Mouse (Mus musculus): ENCODE data around the gene Gm21897. TPM values are rescaled to one million over a fixed set of nuclear protein-coding genes. Genes with fewer than 3 reads are reported as not detected.
"Not testable (repeated sequence)": the region's sequence is repeated elsewhere in the genome, so short reads cannot be mapped to it uniquely, and the experiment has no call there.

The Gm21897 gene
- not detected in 2 replicates for polyA plus RNA-seq (2016; fragmentation: Nextera tagmentation; extraction: Ambion mirVana)

DNA sequence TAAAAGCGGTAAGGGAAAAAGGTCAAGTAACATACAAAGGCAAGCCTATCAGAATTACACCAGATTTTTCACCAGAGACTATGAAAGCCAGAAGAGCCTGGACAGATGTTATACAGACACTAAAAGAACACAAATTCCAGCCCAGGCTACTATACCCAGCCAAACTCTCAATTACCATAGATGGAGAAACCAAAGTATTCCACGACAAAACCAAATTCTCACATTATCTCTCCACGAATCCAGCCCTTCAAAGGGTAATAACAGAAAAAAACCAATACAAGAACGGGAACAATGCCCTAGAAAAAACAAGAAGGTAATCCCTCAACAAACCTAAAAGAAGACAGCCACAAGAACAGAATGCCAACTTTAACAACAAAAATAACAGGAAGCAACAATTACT, at the start of gene Gm21897:
Gm21897 (plus strand) TSS at position 301 of the 400 bp plus-strand sequence.
- H3K27ac ChIP-seq; H3K4me1 ChIP-seq (replicated peaks); H3K27me3 ChIP-seq (ENCODE audit: insufficient read depth, poor library complexity, severe bottlenecking); H3K36me3 ChIP-seq; DNase-seq (ENCODE audit: low spot score); H3K4me3 ChIP-seq: not testable (repeated sequence)
- no CpG with 5 or more reads among the region's 4 CpGs for WGBS
- peaks cover 13% of the 10 kb centered on the region; the same call in 1 of the 2 replicates for H3K9me3 ChIP-seq

- Histone ChIP-seq H3K27ac (no peak overlapping the region), H3K27me3 (ENCODE audit: insufficient read depth, poor library complexity, severe bottlenecking) (no peaks in the 10 kb centered on the region), H3K4me1 (replicated peaks) (no peaks in the 10 kb centered on the region), H3K36me3 (no peaks in the 10 kb centered on the region), H3K4me3 (no peak overlapping the region), H3K9me3 (no peaks in the 10 kb centered on the region)
- WGBS, result 60% methylated on average over 1 of the region's 1 CpGs
- DNase-seq (ENCODE audit: low spot score), result no peak
Observed at GRCm38 (mm10) chr16:15272291-15272690, 45.0 kb upstream of the Gm21897 start.

DNA sequence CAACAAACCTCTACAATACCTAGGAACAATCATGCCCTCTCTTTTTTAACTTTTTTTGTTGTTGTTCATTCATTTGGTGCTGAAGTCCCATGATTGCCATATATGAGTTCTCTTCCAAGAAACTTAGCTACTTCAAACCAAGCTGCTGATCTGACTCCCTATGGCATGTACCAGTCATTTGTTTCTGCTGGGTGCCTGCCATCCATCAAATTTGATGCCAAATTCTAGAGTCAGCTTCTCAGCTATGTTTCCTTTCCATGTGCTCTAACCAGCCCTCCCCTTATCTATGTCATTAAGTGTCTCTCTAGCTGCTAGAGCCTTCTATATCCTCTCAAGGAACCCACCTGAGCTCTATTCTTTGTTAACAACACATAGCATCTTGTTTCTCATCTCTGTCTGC, 39.8 kb upstream of the Gm21897 start:
- no peak for DNase-seq (ENCODE audit: low spot score)
- H3K27ac ChIP-seq, result no peak overlapping the region
- H3K4me1 ChIP-seq (replicated peaks), result no peaks in the 10 kb centered on the region
- no peaks in the 10 kb centered on the region for H3K36me3 ChIP-seq
- no peaks in the 10 kb centered on the region for H3K9me3 ChIP-seq
- no peak overlapping the region for H3K4me3 ChIP-seq
- H3K27me3 ChIP-seq (ENCODE audit: insufficient read depth, poor library complexity, severe bottlenecking), result no peaks in the 10 kb centered on the region

- no peak for DNase-seq (ENCODE audit: low spot score)
- Histone ChIP-seq H3K27ac (no peak overlapping the region), H3K27me3 (ENCODE audit: insufficient read depth, poor library complexity, severe bottlenecking) (no peaks in the 10 kb centered on the region), H3K36me3 (no peaks in the 10 kb centered on the region), H3K4me3 (no peak overlapping the region), H3K9me3 (no peaks in the 10 kb centered on the region), H3K4me1 (replicated peaks) (no peaks in the 10 kb centered on the region)
- 65% methylated on average over 3 of the region's 3 CpGs for WGBS
Observed at GRCm38 (mm10) chr16:15293041-15293440, 24.2 kb upstream of the Gm21897 start.

GRCm38 (mm10) chr16:15294289-15294688, 23.0 kb upstream of the Gm21897 start:
- DNase-seq (ENCODE audit: low spot score), result no peak
- WGBS, result 63% methylated on average over 1 of the region's 1 CpGs

DNA sequence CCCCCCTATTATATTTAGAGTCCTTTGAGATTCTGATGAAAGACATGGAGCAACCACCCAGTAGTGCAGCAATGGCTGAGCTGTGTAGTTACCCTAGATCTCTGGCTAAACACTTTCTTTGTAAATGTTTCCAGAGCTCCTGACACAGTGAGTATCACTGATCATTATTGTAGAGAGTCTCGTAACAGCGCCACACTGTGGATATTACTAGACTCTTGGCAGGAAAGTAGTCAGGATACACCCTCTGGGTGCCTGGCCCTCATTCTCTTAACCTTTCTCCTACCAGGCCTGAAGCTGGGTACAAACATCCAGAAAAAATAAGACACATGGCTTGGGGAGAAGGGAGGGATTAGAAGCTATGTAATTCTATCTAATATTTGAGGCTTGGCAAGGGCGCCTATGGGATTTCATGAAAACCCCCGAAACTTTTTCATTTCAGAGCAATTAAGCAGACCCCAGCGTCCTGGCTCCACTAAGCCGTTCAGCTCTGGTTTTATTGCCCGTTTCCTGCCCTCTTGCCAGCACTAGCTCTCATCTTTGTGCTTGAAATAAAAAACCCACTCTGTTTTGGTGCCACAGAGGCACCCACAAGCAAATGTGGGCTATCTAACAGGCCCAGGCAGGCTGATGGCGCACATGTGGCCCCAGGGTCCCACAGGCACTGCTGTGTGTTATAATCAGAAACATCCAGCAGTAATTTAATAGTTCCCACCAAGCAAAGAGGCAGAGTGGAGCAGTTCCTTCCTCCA, 22.2 kb upstream of the Gm21897 start:
- Histone ChIP-seq H3K9me3 (no peaks in the 10 kb centered on the region), H3K4me1 (replicated peaks) (no peaks in the 10 kb centered on the region), H3K27me3 (ENCODE audit: insufficient read depth, poor library complexity, severe bottlenecking) (no peaks in the 10 kb centered on the region), H3K36me3 (no peaks in the 10 kb centered on the region), H3K4me3 (no peak overlapping the region), H3K27ac (no peak overlapping the region)
- WGBS, result 64% methylated on average over 8 of the region's 8 CpGs
- DNase-seq (ENCODE audit: low spot score), result peak; percentile 40

More at GRCm38 (mm10) chr16:15294289-15294688, 23.0 kb upstream of the Gm21897 start:
- no peak overlapping the region for H3K4me3 ChIP-seq
- no peaks in the 10 kb centered on the region for H3K36me3 ChIP-seq
- H3K9me3 ChIP-seq, result no peaks in the 10 kb centered on the region
- no peak overlapping the region for H3K27ac ChIP-seq
- H3K4me1 ChIP-seq (replicated peaks), result no peaks in the 10 kb centered on the region
- H3K27me3 ChIP-seq (ENCODE audit: insufficient read depth, poor library complexity, severe bottlenecking), result no peaks in the 10 kb centered on the region

DNA sequence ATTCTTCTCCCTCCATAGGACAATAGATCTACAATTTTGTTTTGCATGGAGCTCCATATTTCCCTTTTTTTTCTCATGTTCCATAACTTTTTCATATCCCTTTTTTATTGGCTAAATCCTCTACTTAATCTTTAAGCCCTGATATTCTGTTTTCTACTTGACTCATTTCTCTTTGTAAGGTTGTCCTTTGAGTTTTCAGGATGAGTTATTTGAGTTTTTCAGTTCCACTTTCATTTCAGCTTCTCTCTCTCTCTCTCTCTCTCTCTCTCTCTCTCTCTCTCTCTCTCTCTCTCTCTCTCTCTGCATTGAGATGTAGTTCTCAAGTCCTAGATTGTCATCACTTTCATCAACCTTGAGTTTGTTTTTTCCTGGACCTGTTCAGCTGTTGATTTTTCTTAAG, 17.3 kb downstream of the Gm21897 start:
- Histone ChIP-seq H3K27ac (no peak overlapping the region), H3K36me3 (no peaks in the 10 kb centered on the region), H3K9me3 (no peaks in the 10 kb centered on the region), H3K4me3 (no peak overlapping the region), H3K27me3 (ENCODE audit: insufficient read depth, poor library complexity, severe bottlenecking) (no peaks in the 10 kb centered on the region), H3K4me1 (replicated peaks) (no peaks in the 10 kb centered on the region)
- no peak for DNase-seq (ENCODE audit: low spot score)

DNA sequence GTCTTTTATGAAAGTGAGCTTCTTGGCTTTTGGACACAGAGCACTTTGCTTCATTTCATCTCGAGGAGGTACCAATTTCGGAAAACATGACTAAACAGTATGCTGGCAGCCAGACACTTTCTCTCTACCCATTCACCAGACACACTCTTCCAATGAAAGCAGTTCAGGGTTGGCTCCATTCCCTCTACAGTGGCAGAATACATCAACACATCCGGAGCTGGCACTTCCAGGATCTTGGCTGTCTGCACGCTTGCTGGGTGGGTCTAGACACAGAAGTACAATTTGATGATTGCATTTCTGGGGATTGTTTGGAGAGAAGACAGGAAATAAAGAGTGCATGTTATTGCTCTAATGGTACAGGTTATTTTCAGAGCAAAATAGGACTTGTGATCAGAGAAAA, 21.8 kb downstream of the Gm21897 start:
- H3K27ac ChIP-seq, result no peak overlapping the region
- no peak overlapping the region for H3K4me3 ChIP-seq
- no peaks in the 10 kb centered on the region for H3K4me1 ChIP-seq (replicated peaks)
- H3K36me3 ChIP-seq, result no peaks in the 10 kb centered on the region
- WGBS, result 88% methylated on average over 4 of the region's 4 CpGs
- no peaks in the 10 kb centered on the region for H3K27me3 ChIP-seq (ENCODE audit: insufficient read depth, poor library complexity, severe bottlenecking)
- no peak for DNase-seq (ENCODE audit: low spot score)
- no peaks in the 10 kb centered on the region for H3K9me3 ChIP-seq

DNA sequence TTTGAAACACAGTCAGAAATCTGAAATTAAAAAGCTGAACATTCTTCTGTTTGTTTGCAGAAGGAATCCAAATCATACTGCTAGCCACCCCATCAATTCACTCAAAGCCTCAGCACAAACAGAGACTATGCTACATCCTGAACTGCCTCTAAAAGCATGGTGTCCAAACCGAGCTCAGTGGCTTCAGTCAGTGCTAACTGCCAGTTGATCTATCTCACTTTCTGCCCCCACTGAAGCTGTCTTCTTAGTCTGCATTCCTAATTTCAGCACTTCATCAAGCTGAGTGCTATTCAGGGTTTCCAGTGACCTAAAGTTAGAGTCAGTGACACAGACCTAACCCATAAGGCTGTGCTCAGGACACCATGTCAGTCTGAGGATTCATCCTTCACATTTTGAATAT, 28.8 kb downstream of the Gm21897 start:
- Histone ChIP-seq H3K4me3 (no peak overlapping the region), H3K4me1 (replicated peaks) (no peaks in the 10 kb centered on the region), H3K36me3 (no peaks in the 10 kb centered on the region), H3K27me3 (ENCODE audit: insufficient read depth, poor library complexity, severe bottlenecking) (no peaks in the 10 kb centered on the region), H3K9me3 (no peaks in the 10 kb centered on the region), H3K27ac (no peak overlapping the region)
- DNase-seq (ENCODE audit: low spot score), result no peak
- WGBS, result 75% methylated on average over 1 of the region's 1 CpGs

- Histone ChIP-seq H3K36me3 (no peaks in the 10 kb centered on the region), H3K9me3 (no peaks in the 10 kb centered on the region), H3K27ac (no peak overlapping the region), H3K27me3 (ENCODE audit: insufficient read depth, poor library complexity, severe bottlenecking) (no peaks in the 10 kb centered on the region), H3K4me1 (replicated peaks) (no peaks in the 10 kb centered on the region), H3K4me3 (no peak overlapping the region)
- DNase-seq (ENCODE audit: low spot score), result no peak
- 87% methylated on average over 2 of the region's 2 CpGs for WGBS
Observed at GRCm38 (mm10) chr16:15349381-15349780, 32.1 kb downstream of the Gm21897 start.

GRCm38 (mm10) chr16:15351301-15351700, 34.0 kb downstream of the Gm21897 start:
- no peaks in the 10 kb centered on the region for H3K9me3 ChIP-seq
- H3K4me3 ChIP-seq, result no peak overlapping the region
- H3K27ac ChIP-seq, result no peak overlapping the region
- no peaks in the 10 kb centered on the region for H3K4me1 ChIP-seq (replicated peaks)
- no peaks in the 10 kb centered on the region for H3K27me3 ChIP-seq (ENCODE audit: insufficient read depth, poor library complexity, severe bottlenecking)
- 76% methylated on average over 1 of the region's 1 CpGs for WGBS
- no peaks in the 10 kb centered on the region for H3K36me3 ChIP-seq
- DNase-seq (ENCODE audit: low spot score), result no peak

- 48% methylated on average over 2 of the region's 2 CpGs for WGBS
- no peak overlapping the region for H3K27ac ChIP-seq
- no peaks in the 10 kb centered on the region for H3K9me3 ChIP-seq
- H3K4me3 ChIP-seq, result no peak overlapping the region
- DNase-seq (ENCODE audit: low spot score), result no peak
- H3K27me3 ChIP-seq (ENCODE audit: insufficient read depth, poor library complexity, severe bottlenecking), result no peaks in the 10 kb centered on the region
- no peaks in the 10 kb centered on the region for H3K36me3 ChIP-seq
- no peaks in the 10 kb centered on the region for H3K4me1 ChIP-seq (replicated peaks)
Observed at GRCm38 (mm10) chr16:15352320-15352719, 35.1 kb downstream of the Gm21897 start.

GRCm38 (mm10) chr16:15354901-15355300, 37.6 kb downstream of the Gm21897 start:
- Histone ChIP-seq H3K36me3 (no peaks in the 10 kb centered on the region), H3K4me3 (no peak overlapping the region), H3K9me3 (no peaks in the 10 kb centered on the region), H3K27me3 (ENCODE audit: insufficient read depth, poor library complexity, severe bottlenecking) (no peaks in the 10 kb centered on the region), H3K27ac (no peak overlapping the region), H3K4me1 (replicated peaks) (no peaks in the 10 kb centered on the region)
- no peak for DNase-seq (ENCODE audit: low spot score)
- 79% methylated on average over 2 of the region's 2 CpGs for WGBS

DNA sequence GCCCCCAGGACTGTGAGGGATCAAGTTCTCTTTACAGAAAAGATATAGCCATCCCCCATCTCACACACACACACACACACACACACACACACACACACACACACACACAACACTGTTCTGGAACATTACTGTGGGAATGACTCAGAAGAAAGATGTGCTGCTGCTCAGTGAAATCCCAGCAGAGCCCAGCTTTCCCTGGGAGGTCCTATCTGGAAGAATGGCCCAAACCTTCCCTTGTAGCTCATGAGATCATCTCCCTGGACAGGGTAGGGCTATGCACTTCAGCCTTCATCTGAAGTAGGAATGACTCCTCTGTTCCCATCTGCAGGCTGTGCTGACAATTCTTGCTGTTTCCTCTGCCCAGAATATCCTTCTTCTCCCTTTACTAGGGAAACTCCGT, 38.1 kb downstream of the Gm21897 start:
- no peaks in the 10 kb centered on the region for H3K27me3 ChIP-seq (ENCODE audit: insufficient read depth, poor library complexity, severe bottlenecking)
- H3K36me3 ChIP-seq, result no peaks in the 10 kb centered on the region
- H3K27ac ChIP-seq, result no peak overlapping the region
- no peaks in the 10 kb centered on the region for H3K4me1 ChIP-seq (replicated peaks)
- H3K9me3 ChIP-seq, result no peaks in the 10 kb centered on the region
- DNase-seq (ENCODE audit: low spot score), result no peak
- 79% methylated on average over 1 of the region's 1 CpGs for WGBS
- no peak overlapping the region for H3K4me3 ChIP-seq
